Mouse (Mus musculus): ENCODE data around the gene Epb41l1.

The Epb41l1 gene

DNA sequence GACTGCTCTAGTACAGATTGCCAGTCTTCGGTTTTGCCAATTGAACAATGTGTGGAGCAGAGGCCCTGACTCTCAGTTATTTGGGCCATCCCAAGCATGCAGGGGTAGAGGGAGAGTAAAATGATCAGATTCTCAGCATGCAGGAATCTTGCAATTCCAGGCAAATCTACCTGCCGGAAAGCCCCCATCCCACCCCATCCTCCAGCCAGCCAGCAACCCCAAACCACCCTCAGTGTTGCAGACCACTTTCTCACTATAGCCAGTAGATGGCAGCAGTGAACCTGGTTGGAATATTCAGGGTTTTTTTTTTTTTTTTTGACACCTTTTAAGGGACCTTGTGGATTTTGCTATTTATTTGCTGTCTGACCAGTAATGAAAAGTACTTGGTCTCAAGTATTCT is 109.0 kb downstream of the Epb41l1 start:
- no peak for DNase-seq (ENCODE audit: low spot score in 2 of 2)

DNA sequence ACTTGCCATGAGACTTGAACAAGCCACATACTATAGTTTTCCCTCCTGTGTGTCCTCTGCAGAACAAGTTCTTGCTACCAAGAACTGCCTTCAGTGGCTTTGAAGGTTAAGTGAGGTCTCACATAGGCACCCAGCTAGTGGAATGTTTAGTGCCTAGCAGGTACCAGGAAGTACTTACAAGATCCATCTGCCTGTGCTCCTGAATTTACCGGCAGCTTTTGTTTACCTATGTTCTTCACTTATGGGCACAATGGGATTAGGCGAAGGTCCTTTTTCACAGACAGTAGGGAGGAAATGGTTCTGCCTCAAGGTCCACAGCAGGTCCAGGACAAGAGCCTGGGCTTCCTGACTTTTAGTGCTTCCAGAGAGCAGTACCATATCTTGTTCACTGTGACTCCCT is 112.5 kb downstream of the Epb41l1 start:
- DNase-seq (ENCODE audit: low spot score in 2 of 2) = no peak

- no peak for DNase-seq (ENCODE audit: low spot score in 2 of 2)
Measured at GRCm38 (mm10) chr2:156538817-156539555, 118.3 kb downstream of the Epb41l1 start.

DNA sequence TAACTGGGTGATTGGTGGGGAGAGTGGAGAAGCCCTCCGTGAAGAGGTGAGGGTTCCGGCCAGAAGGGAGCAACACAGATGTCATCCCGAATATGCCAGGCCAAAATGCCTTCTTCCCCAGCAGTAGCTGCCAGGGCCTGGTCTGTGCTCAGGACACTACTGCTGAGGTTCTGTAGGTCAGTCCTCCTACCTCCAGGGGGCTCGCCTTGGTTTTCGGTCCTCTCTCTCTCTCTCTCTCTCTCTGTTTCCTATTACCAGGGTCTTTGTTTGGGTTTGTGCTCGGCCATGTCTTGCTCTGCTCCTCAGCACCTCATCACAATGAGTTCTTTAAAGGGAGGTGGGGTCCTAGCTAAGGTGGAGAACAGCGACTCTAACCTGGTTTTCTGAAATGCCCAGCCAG is 120.3 kb downstream of the Epb41l1 start:
- no peak for DNase-seq (ENCODE audit: low spot score in 2 of 2)

DNA sequence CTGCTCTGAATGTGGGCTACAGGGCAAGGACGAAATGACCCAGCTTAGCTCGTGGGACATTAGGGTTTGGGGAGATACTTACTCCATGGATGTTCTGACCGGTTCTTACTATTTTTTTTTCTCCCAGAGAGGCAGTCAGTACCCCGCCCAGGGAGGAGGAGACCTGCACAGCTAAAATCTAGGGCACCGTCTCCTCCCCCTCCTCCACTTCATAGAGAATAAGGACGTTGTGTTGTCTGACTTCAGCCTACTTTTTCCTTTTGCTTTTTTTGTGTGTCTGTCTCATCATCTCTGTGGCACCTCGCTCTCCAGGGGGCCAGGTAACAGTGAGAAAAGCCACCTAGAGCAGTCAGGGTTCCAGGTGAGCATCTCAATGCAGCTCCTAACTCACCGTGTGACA is 121.7 kb downstream of the Epb41l1 start:
- DNase-seq (ENCODE audit: low spot score in 2 of 2) = no peak

DNA sequence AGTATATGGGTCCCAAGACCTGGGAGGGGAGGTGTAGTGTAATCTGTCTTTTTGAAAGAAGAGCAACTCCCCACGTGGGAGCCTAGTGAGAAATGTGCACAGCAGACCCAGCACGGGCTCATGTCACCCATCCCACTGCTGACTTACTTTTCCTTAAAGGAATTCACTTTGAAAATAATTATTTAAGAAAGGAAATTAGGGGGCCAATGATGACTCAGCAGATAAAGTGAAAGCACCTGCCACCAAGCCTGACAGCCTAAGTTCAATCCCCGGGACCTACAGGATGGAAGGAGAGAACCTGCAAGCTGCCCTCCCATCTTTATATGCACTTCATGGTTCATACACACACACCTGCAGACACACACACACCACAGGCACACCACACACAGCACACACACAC is 123.1 kb downstream of the Epb41l1 start:
- DNase-seq (ENCODE audit: low spot score in 2 of 2) = no peak

DNA sequence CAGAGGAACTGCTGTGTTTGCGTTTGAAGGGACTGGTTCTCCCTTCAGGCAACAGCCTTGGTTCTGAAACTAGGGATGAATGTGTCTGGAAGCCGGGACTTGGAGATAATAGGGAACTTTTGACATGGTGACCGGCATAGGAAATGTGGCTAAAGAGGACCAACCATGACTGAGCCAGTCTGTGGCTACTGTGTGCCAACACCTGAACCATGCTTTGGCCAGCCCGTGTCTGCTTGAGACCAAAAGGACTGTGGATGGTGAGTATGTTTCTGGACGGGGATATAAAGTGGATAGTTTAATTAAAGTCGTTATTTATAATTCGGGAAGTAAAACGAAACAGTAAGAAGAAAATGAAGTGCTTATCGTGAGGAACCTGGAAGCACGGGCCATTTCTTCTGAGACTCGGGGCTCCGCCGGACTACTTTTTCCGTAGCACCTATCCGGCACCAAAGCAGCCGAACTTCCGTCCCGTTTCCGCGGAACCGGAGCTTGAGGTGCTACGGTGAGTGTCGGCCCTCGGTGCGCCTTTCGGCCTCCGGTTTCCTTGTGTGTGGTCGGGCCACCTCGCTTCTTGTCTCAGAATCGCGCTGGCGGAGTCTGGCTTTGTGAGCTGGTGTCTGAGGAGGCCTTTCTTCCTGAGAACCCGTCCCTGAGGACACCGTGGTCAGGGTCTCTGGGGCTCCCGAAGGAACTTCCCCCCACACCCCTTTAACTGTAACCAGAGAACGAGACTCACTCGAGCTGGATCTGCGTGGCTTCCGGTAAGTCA is 126.6 kb downstream of the Epb41l1 start, which contains the start of gene Aar2:
Gene Aar2, plus strand, starts transcription at position 462 of the 769 bp plus-strand sequence.
- peak; percentile 76 to 83 for DNase-seq (ENCODE audit: low spot score in 2 of 2)

- DNase-seq (ENCODE audit: low spot score in 2 of 2) = no peak
Measured at GRCm38 (mm10) chr2:156552421-156552820, 131.7 kb downstream of the Epb41l1 start.

DNA sequence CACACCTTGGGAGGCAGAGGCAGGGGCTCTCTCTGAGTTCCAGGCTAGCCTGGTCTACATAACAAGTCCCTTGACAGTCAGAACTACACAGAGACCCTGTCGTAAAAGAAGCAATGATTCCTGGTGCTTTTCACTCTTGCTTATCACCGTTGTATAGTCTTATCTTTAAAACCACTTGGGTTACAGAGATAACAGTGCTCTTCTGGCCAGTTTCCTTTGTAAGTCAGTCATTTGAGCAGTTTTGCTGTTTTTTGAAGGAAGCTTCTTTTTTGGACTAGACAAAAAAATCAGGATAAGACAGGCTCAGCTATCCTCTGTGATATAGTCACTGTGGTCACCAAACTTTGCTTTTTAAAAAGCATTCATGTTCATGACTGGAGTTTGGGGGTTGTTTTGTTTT is 141.1 kb downstream of the Epb41l1 start:
- DNase-seq (ENCODE audit: low spot score in 2 of 2) = no peak

DNA sequence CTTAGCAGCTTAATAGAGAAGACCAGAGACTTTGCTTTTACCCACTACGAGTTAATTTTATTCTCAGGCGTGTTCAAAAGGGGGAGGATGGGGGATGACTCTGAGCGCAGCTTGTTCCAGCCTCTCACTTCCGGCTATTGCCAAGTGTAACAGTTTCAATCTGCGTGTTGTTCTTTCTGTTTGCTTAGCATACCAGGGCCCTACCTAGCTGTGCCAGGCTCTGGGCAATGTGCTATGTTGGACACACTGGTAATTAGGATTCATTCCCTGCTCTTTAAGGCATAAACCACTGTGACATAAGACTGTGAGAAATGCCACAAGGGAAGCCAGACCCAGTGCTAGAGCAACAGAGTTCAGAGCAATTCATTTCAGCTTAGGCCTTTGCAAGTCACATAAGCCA is 142.8 kb downstream of the Epb41l1 start:
- no peak for DNase-seq (ENCODE audit: low spot score in 2 of 2)

- no peak for DNase-seq (ENCODE audit: low spot score in 2 of 2)
Measured at GRCm38 (mm10) chr2:156566512-156566911, 145.8 kb downstream of the Epb41l1 start.

DNA sequence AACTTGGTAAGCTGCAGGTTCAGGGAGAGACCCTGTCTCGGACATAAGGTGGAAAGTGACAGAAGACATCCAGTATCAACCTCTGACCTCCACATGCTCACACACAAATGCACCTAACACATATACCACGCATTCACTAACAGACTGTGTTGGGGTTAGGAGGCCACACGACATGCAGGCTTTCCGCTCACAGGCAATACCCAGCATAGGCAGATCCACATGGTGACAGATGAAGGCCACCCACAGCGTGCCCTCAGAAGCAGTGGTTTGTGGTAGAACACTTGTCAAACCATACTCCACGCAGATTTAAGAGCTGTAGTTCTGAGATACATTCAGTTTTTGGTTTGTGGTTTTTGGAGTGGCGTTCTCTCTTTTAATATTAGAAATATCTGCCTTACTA is 147.9 kb downstream of the Epb41l1 start:
- DNase-seq (ENCODE audit: low spot score in 2 of 2) = no peak

DNA sequence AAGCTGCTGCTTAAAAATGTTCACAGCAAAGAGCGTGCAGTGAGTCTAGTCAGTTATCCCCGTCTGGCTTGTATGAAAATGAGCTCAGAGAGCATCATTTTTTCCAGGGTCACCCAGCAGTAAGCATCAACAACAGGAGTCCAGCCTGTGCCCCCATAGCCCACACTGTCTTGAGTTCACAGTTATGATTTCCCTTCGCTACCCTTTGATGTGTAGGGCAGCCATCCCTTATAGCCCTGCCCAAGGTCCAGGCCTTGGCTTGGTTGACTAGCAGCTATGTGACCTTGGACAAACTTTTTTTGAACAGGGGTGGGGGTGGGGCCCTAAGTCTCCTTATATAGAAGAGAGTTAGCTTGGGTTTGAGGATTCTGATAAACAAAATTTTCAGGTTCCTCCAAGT is 148.6 kb downstream of the Epb41l1 start:
- no peak for DNase-seq (ENCODE audit: low spot score in 2 of 2)

GRCm38 (mm10) chr2:156571521-156571920 is 150.8 kb downstream of the Epb41l1 start:
- DNase-seq (ENCODE audit: low spot score in 2 of 2) = no peak

GRCm38 (mm10) chr2:156576850-156577587 is 156.3 kb downstream of the Epb41l1 start:
- no peak for DNase-seq (ENCODE audit: low spot score in 2 of 2)

- no peak for DNase-seq (ENCODE audit: low spot score in 2 of 2)
Measured at GRCm38 (mm10) chr2:156580507-156580906, 159.8 kb downstream of the Epb41l1 start.

DNA sequence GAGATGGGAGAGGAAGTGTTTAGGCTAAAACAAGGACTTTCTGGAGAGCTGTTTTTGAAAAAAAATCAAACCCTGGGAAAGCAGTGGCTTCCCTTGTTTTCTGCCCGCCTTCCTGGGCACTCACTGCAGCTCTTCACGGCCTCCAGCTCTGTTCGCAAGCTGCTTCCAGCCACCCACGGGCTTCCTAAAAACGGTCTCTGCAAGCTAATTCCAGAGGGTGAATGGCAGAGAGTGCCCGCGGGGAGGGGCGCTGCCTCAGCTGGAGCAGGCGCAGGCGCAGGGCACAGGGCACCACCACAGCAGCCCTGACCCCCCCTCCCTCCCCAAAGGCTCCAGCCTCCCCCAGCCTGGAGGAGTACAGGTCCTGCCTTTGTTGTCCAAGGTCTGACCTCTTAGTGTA is 160.5 kb downstream of the Epb41l1 start:
- DNase-seq (ENCODE audit: low spot score in 2 of 2) = no peak

DNA sequence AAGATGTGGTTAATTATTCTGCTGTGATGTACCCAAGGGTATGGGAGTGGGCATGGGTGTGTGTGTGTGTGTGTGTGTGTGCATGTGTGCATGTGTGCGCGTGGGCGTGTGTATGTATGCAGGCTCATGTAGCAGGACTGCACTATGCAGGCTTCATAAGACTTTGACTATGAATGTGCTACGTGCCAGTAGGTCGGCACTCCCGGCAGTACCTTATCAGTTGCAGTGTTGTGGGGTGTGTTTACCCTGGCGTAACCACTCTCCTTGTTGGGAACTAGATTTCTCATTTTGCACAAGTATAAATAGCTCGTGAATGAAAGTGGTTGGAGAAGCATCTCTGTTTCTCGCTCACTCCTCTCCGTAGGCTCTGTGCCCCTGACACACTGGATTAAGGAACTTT is 162.2 kb downstream of the Epb41l1 start:
- no peak for DNase-seq (ENCODE audit: low spot score in 2 of 2)

GRCm38 (mm10) chr2:156584154-156584796 is 163.6 kb downstream of the Epb41l1 start:
- no peak for DNase-seq (ENCODE audit: low spot score in 2 of 2)

- no peak for DNase-seq (ENCODE audit: low spot score in 2 of 2)
Measured at GRCm38 (mm10) chr2:156584797-156585471, 164.2 kb downstream of the Epb41l1 start.

DNA sequence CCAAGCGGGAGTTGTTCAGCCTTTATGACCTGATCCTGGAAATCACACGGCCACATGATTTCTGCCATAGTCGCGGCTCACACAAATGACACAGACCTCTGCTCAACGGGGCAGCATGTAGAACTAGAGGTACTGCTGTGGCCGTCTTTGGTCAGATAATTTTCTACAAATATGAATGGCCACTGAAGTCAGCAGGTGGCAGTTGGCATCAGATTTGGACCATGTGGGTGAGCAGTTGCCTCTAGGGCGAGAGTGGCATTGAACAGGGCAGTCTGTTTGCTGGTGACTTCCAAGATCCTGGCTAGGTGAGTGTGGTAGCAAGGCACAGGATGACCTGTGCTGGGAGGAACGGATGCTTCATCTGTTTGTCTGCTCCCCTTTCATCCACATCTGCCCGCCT is 168.8 kb downstream of the Epb41l1 start:
- DNase-seq (ENCODE audit: low spot score in 2 of 2) = no peak
